Mouse (Mus musculus) heart, postnatal 14 days (tissue): ENCODE measurements at regions not wholly inside any gene's neighbourhood (a gene's known extent, or its start where the extent isn't known, plus 50 kb on each side); places are given as distances from the start of the nearest gene placed in this dataset.

ENCODE experiments used
- DNase-seq, 2 experiments: peaks; one replicate each; pipeline ENCODE4 v3.0.0; 2021 to 2022
- intact Hi-C: fragments of 180-260 bp; cut with DNase I; formaldehyde crosslinking; loops from one replicate; pipeline ENCODE4 v1.15.1; 2025

- intact Hi-C loops, result no loop called here
- no peak for DNase-seq
These were observed 96.1 kb upstream of the Snap25 start for GRCm38 (mm10) chr2:136617138-136617537.

GRCm38 (mm10) chr2:136618114-136618513 is 95.1 kb upstream of the Snap25 start:
- DNase-seq, result no peak
- intact Hi-C loops, result no loop called here

- intact Hi-C loops, result no loop called here
- DNase-seq, result no peak
These were observed 92.9 kb upstream of the Snap25 start for GRCm38 (mm10) chr2:136620309-136620708.

- DNase-seq, result no peak
- intact Hi-C loops, result no loop called here
These were observed 92.3 kb upstream of the Snap25 start for GRCm38 (mm10) chr2:136620969-136621368.

- intact Hi-C loops, result no loop called here
These were observed 89.3 kb upstream of the Snap25 start for GRCm38 (mm10) chr2:136623808-136624489.

GRCm38 (mm10) chr2:136624490-136624850 is 88.8 kb upstream of the Snap25 start:
- intact Hi-C loops, result no loop called here
- no peak for DNase-seq

More at GRCm38 (mm10) chr2:136623808-136624489, 89.3 kb upstream of the Snap25 start:
- no peak for DNase-seq

GRCm38 (mm10) chr2:136646917-136647316 is 66.3 kb upstream of the Snap25 start:
- intact Hi-C loops, result no loop called here
- DNase-seq, result no peak

GRCm38 (mm10) chr2:136648606-136649005 is 64.6 kb upstream of the Snap25 start:
- peak; percentile 33 to 39 for DNase-seq
- intact Hi-C loops, result no loop called here

GRCm38 (mm10) chr2:136650721-136651120 is 62.5 kb upstream of the Snap25 start:
- intact Hi-C loops, result no loop called here

GRCm38 (mm10) chr2:136652206-136653003 is 60.8 kb upstream of the Snap25 start:
- intact Hi-C loops, result no loop called here

More at GRCm38 (mm10) chr2:136650721-136651120, 62.5 kb upstream of the Snap25 start:
- DNase-seq, result no peak

More at GRCm38 (mm10) chr2:136652206-136653003, 60.8 kb upstream of the Snap25 start:
- DNase-seq, result no peak
